Mouse (Mus musculus) mesoderm, embryonic 11.5 days (tissue): Measurements from ENCODE around the gene Chic1.
A peak's percentile ranks its signal among the peaks of the same experiment; 100 is the strongest.

Experiments
- DNase-seq: peaks from one replicate; pipeline ENCODE4 v3.0.0-alpha.2; 2012; ENCODE audit warnings: low read depth, low spot score

Gene Chic1

DNA sequence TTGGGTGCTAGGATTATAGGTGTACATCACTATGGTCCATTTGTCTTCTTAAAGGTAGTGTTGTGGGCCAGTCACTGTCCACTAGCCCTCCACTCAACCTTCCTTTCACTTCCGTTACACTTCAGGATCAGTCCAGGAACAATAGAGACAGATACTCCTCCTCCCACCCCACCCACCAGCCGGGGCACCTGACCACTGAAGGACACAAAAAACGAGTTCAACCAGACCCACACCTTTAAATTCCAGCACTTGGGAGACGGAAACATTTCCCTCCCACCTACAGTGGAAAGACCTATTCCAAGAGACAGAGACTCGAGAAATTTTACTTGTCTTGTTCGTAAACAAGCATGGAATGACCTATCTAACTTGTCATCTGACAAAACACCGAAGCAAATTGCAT lies 76.0 kb downstream of the Chic1 start:
- no peak for DNase-seq

DNA sequence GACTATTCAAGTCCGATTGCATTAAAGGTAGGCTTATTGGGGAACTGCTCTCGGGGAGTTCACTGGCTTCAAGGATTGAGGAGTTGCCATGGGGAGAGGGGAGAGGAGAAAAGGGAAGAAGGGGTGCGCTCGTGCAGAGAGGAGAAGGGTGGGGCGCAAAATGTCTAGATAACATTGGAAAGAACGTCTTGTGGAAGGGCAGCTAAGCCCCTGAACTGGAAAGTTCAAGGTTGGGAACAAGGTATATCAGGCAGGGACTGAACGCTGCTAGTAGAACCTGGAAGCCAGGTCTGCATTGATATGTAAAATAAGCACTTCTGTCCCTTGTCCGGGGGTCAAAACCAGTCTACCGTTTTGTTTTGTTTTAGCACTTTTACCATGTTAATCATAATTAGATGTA lies 81.7 kb downstream of the Chic1 start:
- DNase-seq: no peak

DNA sequence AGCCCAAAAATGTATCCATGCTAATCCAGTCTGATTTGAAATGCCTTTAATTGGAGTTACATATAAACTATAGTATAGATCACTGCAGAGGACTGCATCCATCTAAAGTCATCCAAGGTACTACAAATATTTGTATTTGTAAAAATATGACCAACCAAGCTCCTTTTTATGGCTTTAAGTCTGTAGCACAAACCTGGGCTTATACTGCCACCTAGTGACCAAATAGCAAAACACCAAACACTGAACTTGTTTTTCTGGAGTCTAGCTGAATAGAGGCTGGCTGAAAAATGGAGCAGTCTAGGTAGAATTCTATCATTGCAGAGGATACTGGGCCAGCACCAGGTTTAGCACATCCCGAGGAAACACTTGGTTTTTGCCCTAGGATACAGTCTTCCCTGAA lies 84.5 kb downstream of the Chic1 start:
- peak; percentile 70 for DNase-seq

DNA sequence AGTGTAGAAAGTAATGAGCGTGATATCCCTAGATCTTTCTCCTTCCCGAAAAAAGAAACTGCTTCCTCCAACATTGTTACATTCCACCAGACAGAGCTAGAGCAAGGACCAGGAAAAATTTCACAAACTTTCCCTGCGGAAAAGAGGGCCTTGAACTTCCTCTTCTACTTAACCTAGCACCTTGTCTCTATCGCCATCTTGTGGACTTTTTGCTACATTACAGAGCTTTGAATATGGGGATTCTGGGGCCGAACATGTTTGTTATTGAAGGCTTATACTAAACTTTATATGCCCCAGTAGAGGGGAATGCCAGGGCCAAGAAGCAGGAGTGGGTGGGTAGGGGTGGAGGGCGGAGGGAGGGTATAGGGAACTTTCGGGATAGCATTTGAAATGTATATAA lies 87.5 kb downstream of the Chic1 start:
- peak; percentile 63 for DNase-seq
